Mouse (Mus musculus): ENCODE results near the gene Sgcd.
"Not testable (repeated sequence)": the region's sequence is repeated elsewhere in the genome, so short reads cannot be mapped to it uniquely, and the experiment has no call there.

Sgcd gene

DNA sequence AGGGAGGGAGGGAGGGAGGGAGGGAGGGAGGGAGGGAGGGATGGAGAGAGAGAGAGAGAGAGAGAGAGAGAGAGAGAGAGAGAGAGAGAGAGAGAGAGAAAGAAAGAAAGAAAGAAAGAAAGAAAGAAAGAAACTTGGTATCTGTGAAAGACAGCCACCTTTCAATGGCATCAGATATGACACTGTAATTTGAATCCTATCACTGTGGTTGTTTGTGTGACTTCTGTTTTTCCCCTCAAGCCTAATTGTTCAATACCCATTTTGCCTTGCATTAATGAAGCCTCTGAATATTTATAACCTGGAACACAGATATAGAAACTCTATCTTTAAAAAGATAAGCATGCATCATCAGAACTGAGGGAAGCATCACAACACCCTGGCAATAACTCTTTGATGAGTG is 528.1 kb downstream of the Sgcd start:
- DNase-seq (ENCODE audit: low read depth, low spot score), result not testable (repeated sequence)

DNA sequence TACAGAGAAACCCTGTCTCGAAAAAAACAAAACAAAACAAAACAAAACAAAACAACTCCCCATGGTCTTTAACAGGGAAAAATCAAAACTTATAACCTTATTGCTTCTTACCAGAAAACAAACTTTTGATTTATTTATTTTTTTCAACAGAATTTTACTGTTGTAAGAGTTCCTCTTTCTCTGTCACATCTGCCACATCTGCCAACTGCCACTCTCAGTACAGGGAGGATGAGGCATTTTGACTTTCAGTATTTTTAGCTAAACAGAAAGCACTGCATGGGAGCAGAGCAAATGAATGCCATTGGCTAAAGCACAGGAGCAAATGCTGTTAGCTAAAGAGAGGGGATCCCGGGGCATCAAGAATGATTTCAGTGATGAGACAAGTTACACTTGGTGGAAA is 528.6 kb downstream of the Sgcd start:
- DNase-seq (ENCODE audit: low read depth, low spot score), result no peak

DNA sequence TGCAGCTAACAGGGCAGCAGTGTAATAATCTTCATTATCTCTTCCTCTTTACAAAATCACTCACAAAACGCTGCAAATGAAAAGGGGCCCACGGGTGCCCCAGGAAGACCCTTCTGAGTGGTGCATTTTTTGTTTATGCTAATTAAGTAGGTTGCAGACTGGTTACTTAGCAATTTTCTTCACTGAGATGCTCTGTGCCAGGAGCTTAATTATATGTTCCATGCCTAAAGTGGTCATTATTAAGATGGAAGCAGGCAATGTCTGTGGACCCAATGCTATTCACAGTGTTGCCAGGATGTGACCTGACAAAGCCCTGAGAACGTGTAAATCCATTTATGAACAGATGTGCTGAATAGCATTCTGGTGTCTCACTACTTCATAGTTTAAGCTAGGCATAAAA is 529.6 kb downstream of the Sgcd start:
- no peak for DNase-seq (ENCODE audit: low read depth, low spot score)

DNA sequence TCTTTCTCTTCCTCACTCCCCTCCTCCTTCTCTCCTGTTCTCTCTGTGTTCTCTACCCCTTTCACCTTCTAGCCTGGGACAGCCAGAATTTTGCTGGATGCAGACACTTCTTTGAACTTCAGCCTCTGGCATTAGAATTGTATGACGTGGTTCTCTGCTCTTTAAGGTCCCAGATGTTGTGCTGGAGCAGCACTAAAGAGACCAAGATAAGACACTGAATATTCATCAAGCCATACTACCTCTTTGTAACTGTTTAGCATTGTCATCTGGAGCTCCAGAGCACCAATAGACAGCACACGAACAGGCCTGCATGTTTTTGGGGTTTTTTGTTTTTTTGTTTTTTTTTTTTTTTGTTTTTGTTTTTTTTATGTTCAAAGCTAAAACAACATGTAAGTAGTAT is 541.0 kb downstream of the Sgcd start:
- no peak for DNase-seq (ENCODE audit: low read depth, low spot score)

DNA sequence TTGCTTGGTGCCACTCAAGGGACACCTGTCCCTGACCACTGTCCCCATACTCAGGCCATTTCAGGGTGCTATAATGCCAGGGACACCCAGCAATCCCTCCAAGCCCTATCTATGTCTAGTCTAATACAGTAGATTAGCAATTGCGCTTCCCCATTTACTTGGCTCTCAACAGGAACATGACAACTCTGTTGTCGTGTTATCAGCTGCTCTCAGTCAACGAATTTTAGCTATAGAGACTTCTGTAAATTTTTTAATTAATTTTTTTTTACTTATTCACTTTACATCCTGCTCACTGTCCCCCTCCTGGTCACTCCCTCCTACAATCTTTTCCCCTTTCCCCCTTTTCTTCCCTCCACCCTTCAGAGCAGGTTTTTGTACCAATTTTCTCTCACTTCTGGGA is 542.4 kb downstream of the Sgcd start:
- DNase-seq (ENCODE audit: low read depth, low spot score), result no peak

DNA sequence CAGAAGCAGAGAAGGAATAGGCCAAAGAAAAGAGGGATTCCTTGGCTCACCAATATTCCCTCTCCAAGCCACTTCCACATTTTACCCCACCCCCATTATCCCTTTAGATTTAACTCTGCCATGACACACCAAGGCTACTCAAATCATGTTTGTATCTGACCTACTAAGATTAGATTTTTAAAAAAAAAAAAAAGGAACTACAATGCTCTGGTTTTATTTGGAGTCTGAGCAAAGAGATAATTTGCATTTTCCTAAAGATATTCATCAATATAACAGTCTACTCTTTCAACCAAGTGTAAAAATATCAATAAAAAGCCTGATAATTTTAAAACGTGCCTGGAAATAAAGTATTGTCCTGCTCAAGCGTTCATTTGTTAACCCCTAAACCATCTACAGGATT is 543.1 kb downstream of the Sgcd start:
- DNase-seq (ENCODE audit: low read depth, low spot score), result no peak

DNA sequence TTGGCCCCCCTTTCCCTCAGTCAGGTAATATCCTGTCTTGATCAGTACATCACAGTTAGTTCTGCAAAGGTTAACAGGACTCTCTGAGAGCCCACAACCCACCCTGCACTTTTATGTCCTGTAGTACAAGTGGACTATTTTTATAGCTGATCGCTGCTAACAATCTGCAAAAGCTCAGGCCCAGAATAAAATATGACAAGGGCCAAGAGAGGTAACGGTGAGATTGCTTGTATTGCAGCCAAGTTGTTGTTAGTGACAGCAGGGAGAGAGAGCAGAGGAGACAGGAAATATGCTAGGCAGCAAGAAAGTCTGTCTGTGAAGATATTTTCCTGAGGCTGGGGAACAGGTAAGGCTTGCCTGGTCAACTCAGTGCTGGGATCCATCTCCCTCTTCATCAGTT is 546.5 kb downstream of the Sgcd start:
- no peak for DNase-seq (ENCODE audit: low read depth, low spot score)

DNA sequence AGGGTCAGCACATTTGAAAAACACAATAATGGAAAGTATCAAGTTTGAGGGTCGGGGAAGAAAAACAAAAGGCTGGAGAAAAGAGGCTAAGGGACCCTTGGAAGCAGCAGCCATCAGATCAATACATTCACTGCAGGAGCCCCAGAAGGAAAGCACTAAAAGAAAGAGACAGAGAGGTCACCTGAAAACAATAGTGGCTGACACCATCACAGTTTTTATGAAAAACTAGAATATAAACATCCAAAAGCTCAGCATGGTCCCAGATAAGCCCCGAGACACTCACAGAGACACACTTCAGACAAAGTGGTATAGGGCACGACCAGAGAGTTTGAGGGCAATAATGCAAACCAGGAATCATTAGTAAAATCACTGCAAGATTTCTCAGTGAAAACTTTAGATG is 589.2 kb downstream of the Sgcd start:
- DNase-seq (ENCODE audit: low read depth, low spot score), result no peak

DNA sequence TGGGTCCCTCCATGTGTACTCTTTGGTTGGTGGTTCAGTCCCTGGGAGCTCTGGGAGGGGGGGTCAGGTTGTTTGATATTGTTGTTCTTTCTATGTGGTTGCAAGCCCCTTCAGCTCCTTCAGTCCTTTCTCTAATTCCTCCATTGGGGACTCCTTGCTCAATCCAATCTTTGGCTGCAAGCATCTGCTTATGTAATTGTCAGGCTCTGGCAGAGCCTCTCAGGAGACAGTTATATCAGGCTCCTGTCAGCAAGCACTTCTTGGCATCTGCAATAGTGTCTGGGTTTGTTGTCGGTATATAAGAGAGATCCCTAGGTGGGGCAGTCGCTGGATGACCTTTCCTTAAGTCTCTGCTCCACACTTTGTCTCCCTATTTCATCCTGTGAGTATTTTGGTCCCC is 598.0 kb downstream of the Sgcd start:
- not testable (repeated sequence) for DNase-seq (ENCODE audit: low read depth, low spot score)

DNA sequence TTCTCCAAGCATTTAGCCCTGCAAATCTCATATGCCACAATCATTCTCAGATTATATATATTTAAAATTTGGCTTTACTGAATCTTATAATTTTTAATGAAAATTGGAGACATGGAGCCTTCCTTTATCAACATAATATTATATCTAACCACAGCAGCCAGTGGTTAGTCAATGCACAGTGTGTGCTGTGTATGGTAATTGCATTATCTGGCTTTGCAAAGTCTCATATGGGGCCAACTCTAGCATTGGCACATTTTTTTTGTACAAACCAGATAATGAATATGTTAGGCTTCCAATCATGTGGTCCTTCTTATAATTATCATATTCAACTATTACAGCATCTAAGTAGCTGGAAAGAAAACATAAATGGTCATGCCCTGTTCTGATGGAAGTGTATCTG is 599.4 kb downstream of the Sgcd start:
- DNase-seq (ENCODE audit: low read depth, low spot score), result no peak

DNA sequence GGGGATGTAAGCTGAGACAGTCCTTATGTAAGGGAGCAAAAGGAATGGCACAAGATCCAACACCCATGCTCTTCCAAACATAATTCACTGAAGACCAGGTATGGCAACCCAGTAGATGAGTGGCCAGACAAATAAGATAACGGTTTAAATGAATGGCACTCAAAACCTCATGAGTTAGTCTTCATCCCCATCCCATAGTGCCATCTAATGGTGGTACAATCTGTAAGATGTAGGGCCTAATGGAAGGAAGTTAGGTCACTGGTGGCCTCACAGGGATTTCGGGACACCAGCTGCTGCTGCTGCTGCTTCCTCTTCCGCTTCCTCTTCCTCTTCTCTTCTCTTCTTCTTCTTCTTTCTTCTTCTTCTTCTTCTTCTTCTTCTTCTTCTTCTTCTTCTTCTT is 601.0 kb downstream of the Sgcd start:
- DNase-seq (ENCODE audit: low read depth, low spot score), result no peak

DNA sequence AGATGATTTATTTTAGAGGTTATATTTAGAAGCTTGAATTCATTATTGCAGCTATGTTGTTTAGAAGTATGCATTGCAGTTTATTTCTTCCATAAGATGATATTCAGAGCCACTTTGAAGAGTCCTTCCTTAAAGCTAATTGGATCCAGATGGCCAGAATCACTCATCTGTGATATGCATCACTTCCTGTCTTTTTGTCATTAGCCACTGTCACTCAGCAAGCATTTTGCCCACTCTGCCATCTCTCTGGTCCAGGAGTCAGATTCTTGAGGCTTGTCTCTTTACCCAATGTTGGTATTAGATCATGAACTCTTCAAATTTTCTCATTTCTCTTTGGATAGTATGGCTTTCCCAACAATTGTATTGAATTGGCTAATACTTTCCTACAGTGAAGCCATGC is 602.6 kb downstream of the Sgcd start:
- no peak for DNase-seq (ENCODE audit: low read depth, low spot score)

DNA sequence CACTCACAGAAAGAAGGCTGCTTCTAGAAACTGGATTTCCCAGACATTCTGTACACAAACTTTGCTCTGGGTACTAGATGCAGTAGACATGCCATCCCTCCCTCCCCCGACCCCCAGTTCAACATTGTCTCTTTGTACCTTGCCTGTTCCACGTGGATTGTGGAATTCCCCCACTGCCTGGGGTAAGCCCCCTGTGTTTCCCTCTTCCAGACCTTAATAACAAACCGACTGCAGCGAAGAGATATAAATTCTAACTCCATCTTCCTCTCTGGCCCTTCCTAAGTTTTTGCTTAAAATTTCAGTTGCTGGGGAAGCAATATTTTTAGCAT is 609.2 kb downstream of the Sgcd start:
- DNase-seq (ENCODE audit: low read depth, low spot score), result no peak

DNA sequence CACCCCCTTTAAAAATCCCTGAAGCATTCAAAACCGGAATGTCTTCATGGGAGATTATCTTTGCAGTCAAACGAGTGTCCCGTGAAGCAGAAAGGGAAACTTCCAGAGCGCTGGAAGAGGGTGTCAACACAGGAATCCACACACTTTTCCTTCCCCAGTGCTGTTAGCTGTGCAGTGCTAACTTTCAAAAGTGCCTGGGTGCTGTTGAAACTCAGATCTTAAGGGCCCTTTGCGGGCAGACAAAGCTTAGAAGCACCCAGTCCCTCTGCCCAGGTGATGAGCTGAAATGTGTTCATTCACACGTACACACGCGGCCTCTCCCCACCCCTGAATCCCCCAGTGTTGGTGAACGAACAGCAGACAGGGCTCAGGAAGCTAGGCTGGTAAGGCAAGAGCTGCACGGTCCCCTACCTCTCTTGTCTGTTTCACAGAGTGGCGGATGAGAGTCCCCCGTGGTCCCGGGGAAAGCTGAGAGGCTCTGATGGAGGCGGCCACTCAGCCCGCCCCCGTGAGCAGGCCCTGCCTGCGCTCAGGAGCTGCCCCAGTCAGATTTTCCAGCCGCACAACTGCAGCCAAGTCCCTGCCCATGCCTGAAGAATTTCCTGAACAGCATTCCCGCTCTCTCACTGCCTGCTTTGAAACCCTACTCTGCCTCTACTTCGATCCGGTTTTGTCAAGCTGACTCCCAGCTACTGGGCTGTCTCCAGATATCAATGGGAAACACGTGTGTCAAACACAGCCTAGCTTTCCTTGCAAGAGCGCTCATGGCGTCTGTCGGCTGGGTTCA is 609.7 kb downstream of the Sgcd start:
- DNase-seq (ENCODE audit: low read depth, low spot score), result peak; percentile 88

DNA sequence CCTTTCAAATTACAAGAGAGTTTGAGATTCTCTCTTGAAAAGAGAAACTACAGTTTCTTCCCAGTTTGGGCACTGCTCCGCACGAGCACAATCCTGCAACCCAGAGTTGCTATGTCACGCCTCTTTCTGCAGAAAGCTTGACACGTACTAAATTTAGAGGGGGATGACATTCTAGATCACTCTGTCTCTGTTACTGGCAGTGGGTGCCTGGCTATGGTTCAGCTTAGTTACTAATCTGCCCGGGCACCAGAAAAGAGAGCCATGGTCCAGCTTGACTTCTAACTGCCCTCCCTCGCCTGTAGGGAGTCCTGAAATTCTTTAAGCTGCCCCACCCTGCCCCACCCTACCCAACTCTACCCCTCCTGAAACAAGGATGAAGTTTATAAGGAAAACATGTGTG is 611.3 kb downstream of the Sgcd start:
- no peak for DNase-seq (ENCODE audit: low read depth, low spot score)

DNA sequence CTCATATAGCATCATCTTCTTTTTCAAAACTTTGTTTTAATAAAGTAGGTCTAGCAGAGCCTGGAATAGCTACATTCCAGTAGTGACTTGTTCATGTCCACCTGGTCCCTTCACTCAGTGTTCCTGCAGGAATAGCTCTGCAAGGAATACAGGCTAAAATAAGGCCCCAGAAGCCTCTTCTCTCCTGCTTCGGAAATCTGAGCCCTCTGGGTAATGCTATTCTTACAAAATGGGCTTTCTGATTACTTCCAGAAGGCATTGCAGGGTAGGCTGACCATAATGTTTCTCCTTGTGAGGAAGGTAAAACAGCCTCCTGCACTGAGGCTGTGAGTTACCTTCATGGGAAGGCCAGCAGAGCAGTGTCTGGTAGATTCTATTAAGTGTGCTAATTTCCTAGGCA is 611.9 kb downstream of the Sgcd start:
- peak; percentile 66 for DNase-seq (ENCODE audit: low read depth, low spot score)

DNA sequence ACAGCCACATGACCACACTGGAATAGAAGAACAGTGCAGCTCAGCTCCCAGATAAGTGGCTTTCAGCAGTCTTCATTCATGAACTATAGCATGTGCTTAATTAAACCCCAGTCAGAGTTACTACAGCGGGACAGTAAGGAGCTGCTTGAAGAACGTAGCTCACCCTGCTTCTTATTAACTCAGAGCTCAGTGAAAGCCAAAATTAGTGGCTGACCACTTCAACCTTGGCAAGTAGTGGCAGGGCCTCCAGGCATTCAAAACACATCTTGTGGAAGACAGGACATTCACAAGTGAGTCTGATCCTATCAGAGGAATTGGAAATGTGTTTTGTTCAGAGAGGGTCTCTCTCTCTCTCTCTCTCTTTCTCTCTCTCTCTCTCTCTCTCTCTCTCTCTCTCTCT is 617.2 kb downstream of the Sgcd start:
- DNase-seq (ENCODE audit: low read depth, low spot score), result no peak

DNA sequence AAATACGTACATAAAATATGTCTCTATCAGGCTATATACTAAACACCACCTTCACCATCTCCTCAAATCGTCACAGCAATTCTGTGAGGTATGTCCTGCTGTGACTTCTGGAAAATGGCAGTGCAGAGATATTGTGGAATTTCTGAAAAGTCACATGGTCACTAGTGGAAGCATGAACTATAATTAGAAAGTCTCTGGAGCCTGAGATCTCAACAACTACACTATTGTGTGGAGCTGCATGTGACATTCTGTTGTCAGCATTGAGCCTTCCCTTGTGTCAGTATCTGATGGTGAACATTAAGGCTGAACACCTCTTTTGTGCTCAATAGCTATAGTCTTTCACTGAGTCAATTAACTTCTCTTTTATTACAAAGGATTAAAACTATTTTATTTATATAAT is 637.2 kb downstream of the Sgcd start:
- DNase-seq (ENCODE audit: low read depth, low spot score), result no peak

DNA sequence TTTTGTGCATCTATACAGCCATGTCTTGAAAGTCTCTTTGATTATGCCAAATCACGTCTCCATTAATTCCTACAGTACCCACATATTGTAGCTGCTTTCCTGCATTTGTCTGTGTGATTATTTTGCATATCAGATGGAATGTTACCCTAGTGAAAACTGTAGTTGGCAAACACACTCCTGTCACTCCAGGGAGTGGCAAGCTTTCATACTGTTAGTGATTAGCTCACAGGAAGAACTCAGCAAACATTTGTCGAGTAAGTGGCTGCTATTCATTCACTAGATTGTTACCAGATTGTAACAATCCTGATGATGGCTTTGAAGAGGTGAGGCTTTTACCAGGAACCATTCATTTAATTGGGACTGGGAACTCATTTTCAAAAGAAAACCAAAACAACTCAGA is 645.3 kb downstream of the Sgcd start:
- DNase-seq (ENCODE audit: low read depth, low spot score), result peak; percentile 27

DNA sequence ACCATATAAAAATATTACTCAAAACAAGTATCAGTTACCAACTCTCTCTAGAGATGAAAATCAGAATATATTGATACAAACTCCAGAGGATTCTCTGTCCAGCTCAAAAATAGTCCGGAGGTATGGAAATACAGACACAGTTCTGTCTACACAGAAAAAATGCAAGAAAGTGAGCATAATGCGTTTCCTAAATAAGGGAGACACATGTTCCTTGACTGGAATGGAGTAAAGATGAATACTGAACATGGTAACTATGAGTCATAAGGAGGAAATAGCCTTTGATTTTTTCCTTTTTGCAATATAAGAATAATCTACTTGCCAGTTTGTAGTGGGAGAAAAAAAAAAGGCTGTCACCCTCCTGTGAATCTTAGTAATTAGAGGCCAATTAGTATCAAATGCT is 655.1 kb downstream of the Sgcd start:
- DNase-seq (ENCODE audit: low read depth, low spot score), result no peak

DNA sequence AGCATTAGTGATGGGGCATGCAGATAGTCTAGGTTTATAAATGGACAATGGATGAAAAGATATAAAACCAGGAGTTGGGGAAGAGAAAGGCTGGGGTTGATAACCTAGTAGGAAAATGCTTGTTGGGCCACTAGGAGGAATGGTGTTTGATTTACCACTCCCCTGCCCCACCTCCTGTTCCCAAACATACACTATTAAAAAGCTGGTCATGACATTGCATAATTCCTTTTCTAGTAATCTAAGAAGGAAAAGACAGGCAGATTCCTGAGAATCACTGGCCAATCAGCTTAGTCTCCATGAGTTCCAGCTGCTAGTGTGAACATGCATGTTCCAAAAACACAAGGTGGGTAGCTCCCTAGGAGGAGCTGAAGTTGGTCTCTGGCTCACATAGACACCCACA is 683.2 kb downstream of the Sgcd start:
- no peak for DNase-seq (ENCODE audit: low read depth, low spot score)

DNA sequence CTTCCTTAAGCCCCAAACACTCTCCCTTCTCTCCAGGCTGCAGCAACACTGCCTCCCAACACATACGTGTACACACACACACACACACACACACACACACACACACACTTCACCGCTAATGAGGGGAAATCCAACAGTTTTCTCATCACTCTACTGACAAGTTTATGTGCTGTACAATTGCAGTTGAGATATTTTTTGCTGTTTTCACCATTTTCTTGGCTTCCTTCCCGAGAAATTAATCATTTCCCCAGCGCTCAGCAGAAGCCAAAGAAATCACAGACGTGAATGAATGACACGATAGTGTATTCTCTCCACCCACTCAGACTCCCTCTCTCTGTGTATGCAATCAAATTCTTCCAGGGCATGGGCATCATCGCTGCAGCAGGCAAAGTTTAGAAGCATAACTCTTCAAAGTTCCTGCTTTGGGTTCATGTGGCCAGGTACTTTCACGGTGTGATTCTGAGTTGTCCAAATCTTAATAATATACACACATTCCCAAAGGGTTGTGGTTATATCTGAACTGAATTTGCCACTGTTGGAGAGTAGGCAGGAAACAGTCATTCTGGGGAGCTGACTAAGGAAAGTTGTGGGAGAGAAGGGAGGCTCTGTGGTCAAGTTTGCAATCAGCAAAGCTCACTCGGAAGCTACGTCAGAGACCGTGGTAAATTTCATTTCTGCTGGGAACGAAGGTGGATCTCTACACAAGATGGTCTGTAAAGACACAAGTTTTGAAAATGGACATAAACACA is 683.9 kb downstream of the Sgcd start:
- DNase-seq (ENCODE audit: low read depth, low spot score), result no peak

DNA sequence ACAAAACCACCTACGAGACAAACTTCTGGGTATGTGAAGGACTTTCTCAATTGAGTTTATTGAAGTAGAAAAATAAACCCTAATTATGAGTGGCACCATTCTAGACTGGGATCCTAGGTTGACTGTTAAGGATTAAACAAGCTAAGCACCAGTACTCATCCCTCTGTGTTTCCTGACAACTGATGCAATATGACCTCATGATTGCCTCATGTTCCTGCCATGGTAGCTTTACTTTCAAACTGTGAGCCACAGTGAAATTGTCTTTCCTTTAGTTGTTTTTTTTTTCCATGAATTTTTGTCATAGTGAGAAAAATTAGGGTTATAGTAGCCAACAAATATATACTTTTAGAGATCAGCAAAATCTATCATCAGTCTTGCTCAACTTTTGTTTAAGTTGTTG is 689.0 kb downstream of the Sgcd start:
- no peak for DNase-seq (ENCODE audit: low read depth, low spot score)
